Mouse (Mus musculus): ENCODE results near the gene 2410002F23Rik.

GRCm38 (mm10) chr7:44197891-44198290 is 48.6 kb upstream of the 2410002F23Rik start, which contains the start of gene Klk1b3:
- TF ChIP-seq POLR2A (IDR thresholded peaks at IDR 0.05; ENCODE audit: borderline replicate concordance, extremely low read depth, low read depth, low read length) (no peak), CTCF (IDR thresholded peaks at IDR 0.05; ENCODE audit: insufficient read depth, low read length) (no peak)

Data from lung, adult 2 months (tissue).